Mouse (Mus musculus): ENCODE results near the gene Wdfy2.
A peak's percentile ranks its signal among the peaks of the same experiment; 100 is the strongest.
"Not testable (repeated sequence)": the region's sequence is repeated elsewhere in the genome, so short reads cannot be mapped to it uniquely, and the experiment has no call there.

Gene Wdfy2

DNA sequence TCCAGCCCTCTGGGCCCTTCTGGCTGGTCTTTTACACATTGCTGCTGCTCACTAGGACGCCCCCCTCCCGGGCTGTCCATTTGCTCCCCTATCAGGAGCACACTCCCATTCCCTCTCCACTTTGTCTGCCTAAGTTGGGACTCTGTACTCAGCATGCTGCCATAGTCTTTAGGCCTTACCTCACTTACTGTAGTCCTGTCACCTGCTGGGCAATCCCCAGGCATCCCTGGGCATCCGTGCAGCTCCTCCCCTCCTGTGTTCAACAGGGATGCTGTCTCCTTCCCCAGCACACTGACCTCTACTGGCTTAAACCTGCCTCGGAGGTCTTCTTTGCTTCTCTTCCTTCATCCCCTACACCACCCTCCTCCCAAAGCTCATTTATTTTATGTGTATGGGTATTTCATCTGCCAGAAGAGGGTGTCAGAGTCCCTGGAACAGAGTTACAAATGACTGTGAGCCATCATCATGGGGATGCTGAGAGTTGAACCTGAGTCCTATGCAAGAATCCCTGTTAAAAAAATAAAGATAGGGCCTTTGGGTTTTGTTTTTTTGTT, 44.7 kb downstream of the Wdfy2 start:
- DNase-seq: no peak

DNA sequence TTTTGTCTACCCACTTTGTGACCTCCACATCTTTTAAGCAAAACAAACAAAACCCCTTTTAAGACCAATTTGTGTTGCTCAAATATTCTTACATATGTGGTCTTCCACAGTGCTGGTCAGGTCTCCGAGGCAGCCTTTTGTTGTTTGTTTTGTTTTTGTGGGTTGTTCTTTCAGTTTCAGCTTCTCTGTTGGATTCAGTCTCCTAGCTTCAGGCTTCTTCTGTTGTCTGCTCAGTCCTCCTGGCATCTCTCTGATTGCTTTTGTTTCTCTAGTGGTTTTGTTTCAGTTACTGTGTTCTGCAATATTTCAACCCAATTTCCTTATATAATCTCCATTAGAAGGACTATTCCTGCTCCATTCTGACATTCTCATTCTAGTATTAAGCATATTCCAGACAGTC, 46.1 kb downstream of the Wdfy2 start:
- DNase-seq: no peak

DNA sequence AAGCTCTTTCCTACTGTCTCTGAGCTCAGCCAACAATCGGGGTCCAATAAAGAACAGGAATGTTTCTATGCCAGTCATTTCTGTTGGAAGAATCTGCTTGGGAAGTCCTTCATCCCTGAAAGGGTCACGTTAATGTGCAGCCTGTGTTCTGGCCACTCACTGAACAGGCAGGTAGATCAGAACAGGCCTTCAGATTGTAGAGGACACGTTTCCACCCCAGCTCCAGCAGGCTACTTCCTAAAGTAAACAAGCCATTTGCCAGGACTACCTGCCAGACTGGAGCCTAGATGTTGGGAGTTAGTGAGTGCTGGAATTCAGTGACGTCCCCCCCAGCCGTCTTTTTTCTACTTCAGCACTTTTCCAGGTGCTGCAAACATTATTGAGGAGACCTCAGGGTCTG, 46.7 kb downstream of the Wdfy2 start:
- peak; percentile 45 to 64 for DNase-seq

DNA sequence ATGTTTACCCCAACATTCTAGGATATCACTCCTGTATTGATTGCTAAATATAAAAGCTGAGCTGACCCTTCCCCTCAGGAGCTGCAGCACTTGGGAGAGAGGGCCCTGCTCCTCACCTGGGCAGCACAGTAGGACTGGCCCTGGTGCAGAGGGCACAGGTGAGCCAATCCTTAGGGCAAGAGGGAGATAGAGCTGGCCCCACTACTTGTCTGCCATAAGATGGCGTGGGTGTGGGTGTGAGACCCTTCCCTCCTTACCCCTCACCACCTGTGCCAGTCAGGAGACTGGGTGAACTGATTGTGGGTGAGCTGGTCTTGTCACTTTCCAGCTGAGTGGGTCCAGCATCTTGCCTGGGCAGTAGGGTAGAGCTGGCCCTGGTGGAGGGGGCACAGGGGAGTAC, 47.2 kb downstream of the Wdfy2 start:
- no peak for DNase-seq

DNA sequence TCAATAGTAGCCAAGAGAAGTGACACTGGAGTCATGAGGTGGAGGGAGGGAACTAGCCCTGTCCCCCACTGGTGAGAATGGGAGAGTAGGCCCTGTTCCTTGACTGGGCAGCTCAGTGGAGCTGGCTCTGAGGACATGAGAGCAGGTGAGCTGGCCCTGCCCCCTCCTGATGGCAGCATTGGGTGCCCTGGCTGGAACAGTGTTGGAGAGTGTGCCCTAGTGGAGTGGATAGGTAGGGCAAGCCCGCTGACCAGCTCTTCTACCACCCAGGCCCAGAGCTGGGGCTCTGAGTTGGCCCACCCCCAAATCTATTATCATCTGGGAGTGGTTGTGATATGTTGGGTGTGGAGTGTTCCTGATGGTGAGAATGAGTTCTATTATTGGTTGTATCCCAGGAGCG, 47.7 kb downstream of the Wdfy2 start:
- DNase-seq: no peak

DNA sequence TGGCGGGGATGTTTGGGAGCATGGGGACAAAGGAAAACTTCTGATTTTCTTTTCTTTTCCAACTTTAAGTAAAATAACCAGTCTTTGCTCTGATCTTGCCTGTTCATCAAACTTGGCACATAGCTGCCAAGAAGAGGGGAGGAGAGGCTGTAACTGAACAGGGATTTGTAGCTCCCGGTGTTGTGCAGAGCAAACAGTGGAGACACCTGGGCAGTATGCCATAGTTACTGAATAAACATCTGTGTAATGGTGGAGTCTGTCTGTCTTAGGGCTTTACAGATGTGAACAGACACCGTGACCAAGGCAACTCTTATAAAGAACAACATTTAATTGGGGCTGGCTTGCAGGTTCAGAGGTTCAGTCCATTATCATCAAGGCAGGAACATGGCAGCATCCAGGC, 53.9 kb downstream of the Wdfy2 start:
- DNase-seq: no peak

DNA sequence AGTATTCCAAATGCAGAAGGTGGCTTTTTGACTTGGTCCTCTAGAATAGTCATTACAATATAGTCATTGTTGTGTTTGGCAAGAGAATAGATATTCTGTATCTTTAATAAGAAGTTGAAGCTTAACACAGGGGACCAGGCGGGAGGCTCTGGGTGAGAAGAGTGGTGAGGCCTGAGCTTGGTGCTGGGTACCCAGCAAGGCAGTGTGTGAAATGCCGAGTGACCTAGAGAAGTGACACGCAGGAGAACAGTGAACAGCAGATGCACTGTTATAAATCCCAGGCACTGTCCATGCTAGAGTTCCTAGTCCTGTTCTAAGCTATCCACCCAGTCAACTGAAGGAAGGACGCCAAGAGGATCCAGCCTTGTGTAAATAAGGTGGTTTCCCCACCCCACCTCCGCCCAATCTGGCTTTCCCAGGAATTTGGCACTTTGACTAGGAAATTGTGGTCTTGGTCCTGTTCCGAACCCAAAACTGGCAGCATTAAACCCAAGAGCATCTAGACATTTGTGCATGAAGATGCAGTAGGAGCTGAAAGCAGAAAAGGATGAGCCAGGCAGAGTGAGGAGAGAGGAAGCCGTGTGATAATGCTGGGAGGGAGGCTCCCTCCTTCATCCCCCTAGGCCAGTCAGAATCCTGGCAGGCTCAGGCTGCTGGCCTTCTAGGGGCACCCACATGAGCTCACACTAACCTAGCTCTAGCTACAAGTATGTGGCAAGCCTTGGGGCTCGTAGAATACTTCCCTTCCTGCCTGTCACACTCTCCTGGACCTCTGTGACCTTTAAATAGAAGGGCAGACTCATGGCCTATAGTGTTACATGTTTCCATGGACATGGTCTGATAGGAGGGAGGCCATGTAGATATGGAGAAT, 55.5 kb downstream of the Wdfy2 start:
- DNase-seq: no peak

DNA sequence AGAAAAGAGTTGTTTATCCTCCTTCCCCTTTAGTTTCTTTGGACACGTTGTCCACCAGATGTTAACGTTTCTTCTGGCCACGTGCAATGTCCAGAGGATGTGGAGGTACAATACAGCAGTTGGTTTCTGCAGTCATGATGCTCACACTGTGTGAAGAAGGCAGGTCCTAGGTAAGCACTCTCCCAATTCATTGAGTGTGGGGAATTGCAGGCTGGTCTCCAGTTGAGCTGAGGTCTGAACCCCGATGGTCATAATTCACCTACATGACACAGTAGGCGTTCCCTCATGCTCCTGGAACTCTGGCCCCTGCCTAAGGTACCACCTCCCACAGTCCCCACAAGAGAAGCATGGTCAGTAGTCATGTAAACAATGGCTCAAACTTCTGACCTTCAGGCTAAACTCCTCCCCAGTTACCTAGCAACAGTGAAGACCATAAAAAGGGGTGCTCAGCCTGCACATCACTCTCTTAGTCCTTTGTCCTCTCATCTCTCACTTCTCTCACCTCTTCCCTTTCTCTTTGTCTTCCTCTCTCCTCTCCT, 56.2 kb downstream of the Wdfy2 start:
- DNase-seq: not testable (repeated sequence)

DNA sequence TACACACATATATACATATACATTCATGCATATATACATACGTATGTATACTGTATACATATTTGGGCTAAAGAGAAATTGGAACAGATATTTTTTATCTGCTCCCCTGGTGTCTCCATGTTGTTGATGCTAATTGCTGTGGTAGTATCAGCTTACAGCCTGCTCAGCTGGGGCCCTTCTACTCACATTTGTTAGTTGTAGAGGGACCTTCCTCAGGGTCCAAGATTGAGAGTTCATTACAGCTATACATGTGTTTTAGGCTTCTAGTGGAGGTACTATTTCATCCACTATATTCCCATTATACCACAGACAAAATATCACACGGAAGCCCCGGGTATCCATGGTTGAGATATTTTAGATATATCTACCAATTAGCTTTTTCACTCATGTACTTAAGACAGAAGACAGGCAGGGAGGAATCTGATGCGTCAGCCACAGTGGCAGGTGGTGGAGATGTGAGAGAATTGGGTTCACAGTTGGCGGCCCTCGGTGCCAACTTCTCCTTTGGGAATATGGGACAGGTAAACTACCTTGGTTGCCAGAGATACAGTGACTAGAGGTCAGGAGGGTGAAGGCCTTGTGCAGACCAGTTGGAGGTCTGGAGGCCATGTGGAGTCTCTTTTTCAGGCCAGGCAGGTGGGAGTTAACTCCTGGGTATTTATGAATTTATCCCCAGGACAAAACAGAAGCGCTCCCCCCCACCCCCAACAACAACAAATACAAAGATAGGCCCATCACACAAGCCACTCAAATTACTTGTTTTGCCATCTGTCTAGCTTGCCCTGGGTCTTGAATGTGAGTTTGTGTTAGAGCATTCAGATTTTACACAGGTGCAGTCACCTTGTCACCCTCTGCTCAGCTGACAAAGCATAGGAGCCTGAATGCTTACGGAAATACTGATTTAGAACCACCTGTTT, 57.7 kb downstream of the Wdfy2 start:
- no peak for DNase-seq

DNA sequence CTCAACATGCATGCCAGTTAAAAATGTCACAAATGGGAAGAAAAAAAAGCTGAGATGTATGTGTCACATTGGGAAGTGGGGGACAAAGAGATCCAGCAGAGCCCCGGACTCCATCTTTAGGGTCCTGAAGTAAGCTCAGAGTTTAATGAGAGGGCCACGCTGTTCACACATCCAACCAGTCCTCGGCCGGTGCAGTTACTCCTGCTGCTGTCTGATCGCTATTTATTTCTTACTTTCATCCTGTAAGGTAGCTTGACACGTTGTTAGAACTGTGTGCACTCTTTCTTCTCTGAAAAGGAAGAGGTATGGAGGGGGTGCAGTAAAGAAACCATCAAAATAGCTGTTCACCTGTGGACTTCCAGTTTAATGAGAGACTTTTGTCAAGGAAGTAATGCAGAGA, 60.6 kb downstream of the Wdfy2 start:
- no peak for DNase-seq

DNA sequence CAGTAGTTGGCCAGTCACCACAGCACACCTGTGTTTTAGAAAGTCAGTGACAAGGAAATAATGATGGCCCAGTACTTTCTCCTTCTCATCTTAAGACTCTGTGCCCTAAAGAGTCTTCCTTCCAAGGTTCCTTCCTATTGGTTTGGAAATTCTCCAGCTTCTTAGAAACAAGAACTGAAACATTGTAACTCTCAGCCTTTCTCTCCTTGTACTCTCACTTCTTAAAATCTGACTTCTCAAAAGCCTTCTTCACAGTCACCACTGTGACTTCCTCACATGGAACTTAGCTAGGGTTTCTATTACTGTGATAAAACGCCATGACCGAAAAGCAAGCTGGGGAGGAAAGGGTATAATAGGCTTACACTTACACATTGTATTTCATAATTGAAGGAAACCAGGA, 70.4 kb downstream of the Wdfy2 start:
- no peak for DNase-seq

DNA sequence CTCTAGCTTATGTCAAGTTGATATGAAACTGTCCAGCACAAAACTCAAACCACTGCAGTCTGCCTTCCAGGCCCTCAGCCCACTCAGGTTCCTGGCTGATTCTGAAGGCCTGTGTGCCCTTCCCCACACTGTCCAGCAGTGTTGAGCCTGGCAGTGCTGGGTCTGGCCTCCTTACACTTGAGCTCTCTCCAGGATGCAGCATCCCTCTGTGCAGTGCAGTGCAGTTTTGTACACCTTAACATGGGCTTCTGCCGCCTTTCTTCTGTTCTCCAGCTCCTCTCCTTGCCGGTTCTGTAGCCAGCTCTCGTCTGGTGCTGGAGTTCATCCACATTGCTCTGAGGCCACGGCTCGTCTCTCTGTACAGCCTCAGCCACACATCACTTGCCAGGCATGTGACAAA, 71.1 kb downstream of the Wdfy2 start:
- no peak for DNase-seq

DNA sequence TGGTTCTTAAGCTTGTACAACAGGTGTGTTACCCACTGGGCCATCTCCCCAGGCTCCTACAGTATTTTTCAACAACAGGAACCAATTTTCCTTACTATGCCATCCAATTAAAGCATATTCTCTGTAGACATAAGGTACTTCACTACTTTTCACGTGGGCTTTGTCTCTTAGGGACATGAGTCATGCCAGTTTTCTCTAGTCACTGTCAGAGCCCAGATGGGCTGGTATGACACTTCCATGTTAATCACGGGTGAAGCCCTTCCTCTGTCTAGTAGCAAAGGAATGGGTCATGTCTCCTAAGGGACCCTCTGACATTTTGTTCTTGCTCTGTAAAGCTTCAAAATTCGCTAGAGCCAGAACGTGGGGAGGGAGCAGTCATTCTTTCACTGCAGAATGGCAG, 73.4 kb downstream of the Wdfy2 start:
- DNase-seq: no peak

DNA sequence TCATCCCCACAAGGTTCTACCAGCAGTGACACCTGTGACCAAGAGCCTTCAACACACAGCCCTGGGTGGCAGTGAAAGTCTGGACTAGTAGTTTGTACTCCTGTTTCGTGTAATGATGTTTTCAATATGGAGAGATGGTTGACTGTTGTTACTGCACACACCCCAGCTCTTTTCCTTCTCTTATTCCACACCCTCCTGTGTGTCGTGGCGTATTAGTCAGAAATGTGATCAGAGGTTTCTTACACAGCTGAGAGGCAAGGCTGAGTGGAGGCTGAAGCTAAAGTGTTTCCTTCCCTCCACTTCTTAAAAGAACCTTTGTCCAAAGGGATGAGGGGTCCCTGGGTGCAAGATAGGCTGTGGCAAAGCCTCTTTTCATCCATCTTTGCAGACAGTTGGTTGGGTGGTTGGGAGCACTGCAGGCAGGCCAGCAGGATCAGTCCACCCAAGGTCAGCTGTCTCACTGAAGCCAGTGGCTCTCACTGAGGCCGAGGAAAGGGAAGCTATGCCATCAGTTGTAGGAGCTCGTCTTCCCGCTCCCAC, 77.7 kb downstream of the Wdfy2 start:
- no peak for DNase-seq

DNA sequence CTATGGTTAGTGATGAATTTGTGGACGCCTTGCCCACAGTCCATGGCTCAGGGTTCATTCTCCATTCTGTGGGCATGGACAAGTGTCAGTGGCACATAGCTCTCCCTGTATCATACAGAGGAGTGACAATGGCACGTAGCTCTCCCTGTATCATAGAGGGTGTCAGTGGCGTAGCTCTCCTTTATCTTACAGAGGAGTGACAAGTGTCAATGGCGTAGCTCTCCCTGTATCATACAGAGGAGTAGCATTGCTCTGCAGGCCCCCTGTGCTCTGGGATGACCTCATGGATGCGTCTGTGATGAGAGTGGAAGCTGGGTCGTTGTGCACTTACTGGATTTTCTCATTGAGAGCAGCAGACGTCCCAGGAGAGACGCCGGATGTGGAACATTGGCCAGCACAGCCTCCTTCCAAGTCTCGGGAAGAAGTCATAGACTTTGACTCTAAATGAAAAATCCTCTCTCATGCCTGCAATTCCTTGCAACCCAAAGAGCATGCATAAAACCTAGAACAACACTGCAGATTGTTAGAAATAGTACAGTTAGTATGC, 79.1 kb downstream of the Wdfy2 start:
- no peak for DNase-seq

DNA sequence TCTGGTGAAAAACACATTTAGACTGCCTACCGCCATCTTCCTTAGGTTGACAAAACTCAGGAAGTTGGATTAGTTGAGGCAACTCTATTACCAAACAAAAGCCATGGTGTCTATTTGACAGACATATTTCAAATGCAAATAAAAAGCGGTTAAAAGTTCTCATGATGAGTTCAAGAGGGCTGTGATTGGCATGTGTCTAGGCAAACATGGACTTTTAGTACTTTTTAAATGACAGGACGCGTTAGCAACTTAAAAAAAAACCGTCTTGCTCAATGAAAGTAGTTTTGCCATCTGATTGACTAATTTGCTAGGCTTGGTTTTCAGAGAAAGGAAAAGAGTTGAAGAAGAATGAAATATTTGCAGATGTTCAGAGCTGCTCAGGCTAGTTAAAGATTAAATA, 83.9 kb downstream of the Wdfy2 start:
- no peak for DNase-seq

DNA sequence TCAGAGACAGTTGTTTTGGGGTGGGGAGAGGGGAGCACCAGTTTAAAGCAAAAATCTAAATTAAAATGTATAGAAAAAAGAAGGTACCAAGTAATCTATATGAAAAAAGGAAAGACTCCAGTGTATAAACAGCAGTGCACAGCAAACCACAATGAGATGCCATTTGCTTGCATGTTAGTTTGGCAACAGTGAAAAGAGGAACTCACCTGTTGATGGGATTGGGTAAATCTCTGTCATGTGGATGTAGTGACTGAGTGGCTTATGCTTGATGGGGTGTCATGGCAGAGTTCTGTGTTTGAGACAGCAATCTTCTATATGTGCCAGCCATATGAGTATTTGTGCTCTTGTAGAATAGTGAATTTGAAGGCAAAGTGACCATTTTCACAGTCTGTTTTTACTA, 85.2 kb downstream of the Wdfy2 start:
- DNase-seq: no peak

DNA sequence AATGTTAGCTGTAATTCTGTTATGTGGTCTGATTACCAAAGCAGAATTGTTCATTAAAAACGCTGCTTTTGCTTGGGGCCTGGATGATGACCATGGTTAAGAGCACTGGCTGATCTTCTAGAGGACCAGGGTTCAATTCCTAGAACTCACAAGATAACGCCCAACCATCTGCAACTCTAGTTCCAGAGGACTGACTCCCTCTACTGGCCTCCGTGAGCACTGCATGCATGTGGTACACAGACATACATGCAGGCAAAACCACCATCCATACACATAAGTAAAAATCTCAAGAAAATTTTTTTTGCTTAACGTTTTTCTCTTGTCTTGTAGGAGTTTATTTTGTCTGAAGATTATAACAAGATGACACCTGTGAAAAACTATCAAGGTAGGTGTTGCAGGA, 87.3 kb downstream of the Wdfy2 start:
- DNase-seq: peak in 1 of 2 experiments; percentile 13

DNA sequence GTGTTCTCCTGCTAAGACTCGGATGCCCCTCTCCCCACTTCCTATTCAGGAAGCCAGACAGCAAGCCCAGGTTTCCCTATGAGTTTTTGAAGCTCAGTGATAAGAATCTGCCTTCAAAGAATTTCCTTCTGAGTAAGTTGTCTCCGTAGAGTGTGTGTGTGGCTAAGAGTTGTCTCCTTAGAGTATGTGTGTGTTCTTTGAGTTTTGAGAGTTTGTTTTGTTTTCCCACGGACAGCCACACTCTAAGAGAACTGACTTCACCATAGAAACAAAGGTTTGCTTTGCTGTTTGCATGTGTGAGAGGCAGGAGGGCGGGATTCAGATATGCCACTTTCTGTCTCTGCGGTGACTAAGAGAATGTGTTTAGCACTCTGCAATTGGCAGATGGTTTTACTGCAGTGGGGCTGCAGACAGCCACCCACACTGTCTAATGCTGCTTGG, 90.6 kb downstream of the Wdfy2 start:
- no peak for DNase-seq

DNA sequence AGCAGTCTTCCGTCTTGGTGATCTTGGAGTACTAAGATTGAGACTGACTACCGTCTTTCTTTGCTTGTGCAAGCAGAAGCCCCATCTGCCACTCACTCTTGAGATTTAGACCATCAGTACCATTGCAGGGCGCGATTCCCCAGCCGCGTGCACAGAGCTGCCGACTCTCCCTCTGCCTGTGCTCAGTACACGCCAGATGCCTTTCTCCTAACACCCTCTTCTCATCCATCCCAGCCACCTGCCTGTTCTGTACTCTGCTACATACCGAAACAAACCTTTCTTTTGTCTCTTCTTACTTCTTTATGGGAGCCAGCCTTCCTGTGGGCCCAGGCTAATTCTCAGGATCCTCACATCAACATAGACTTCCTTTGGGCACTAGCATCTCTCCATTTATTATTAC, 97.9 kb downstream of the Wdfy2 start:
- DNase-seq: no peak

DNA sequence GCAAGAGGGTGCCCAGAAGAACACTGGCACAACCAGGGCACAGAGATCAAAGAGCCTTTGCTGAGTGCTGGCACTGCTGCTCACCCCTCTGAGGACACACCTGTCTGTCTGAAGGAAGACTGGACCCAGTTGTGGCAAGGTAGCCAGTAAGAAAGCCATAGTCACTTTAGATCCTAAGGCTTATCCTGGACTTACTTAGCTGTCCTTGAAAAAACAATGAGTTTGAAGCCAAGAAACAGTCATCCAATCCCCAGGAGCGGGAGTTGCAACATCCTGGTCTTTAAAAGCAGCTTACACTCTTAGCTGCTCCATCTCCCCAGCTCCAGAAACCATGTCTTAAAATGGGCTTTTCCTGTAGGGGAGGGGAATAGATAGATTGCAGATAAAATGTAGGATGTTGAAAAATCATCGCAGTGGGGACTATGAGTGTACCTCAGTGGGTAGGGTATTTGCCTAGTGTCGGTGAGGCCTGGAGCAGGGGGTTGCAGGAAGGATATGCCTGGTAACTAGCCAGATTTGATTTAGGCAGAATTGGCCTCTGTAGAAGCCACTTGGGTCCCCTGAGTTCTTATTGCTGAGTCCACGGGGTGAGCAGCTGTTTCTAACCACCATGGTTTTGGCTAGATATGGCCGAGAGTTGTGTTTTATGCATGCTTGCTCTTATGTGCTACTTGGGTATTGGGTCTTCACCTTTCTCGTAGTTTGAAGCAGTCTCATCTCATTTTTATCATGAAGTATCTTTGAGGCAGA, 99.3 kb downstream of the Wdfy2 start:
- DNase-seq: no peak

DNA sequence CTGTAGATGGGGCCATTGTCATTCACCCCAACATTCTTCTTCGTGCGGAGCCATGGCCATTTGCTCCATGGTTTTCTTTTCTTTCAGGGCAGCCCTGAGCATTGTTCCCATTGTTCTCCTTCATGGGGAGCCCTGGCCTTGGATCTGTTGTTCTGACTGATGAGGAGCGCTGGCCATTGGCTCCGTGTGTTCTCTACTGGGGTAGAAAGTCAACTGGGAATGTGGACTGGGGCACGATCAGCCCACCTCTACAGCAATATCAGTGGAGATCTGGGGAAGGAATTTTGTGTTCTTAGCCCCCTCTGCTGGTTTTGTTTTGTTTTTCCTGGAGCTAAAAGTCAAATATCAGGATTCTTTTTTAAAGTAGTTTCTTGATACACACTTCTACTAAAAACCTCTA, 100.2 kb downstream of the Wdfy2 start:
- DNase-seq: peak in 1 of 2 experiments; percentile 5

Data from kidney, adult 8-10 months (tissue).